Mouse (Mus musculus) heart, postnatal 25 days (tissue): ENCODE data around the gene Ptx3. TPM values are rescaled to one million over a fixed set of nuclear protein-coding genes. Genes with fewer than 3 reads are reported as not detected.

Source experiments
- total RNA-seq, 2 experiments: library from RNA; stranded (reverse); gene quantifications; 2 replicates each; pipeline ENCODE4 v1.2.3; 2021

Ptx3 gene
- total RNA-seq, 2 experiments from 2014 or later, result 1.3 TPM

Other genes starting within 250 kb of the Ptx3 start
- not detected for gene Veph1, start 76.9 kb downstream of the Ptx3 start, total RNA-seq